Mouse (Mus musculus): ENCODE results near the gene B9d1.

Gene B9d1

DNA sequence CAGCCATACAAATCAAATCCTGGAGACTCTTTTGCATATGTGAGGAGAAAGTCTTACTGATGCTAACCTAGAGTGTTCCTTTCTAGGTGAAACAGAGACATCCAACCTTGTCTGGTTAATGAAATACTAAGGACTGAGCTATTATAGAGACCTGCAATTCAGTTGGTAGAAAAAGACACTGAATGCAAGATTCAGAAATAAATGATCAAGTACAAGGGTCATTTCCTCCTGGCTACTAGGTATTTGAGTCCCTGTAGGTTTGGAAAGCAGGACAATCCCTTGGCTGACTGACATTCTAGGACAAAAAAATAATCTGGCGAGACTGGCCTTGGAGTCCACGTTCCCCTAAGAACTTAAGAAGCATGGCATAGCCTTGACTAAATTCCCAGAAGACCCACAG is 40.6 kb downstream of the B9d1 start:
- DNase-seq: no peak

DNA sequence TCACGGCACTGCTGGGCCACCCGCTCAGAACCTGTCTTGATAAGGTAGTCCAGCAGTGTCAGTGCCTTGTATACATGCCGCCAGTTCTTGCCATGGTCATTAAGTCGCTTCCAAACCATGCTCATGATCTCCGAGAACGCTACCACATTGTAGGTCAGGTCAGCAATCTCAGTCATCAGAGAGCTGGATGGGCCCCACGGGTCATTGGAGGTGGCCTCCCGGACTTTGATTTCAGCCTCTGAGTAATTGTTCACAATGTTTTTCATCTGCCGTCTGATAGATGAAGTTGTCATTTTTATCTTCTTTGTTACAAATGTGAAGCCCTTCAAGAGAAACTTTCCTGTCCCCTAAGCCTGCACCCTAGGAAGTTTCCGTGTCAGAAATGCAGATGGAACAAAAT is 41.5 kb downstream of the B9d1 start:
- DNase-seq: no peak

- DNase-seq: no peak
Measured at GRCm38 (mm10) chr11:61547710-61548109, 42.8 kb downstream of the B9d1 start.

- no peak for DNase-seq
Measured at GRCm38 (mm10) chr11:61550631-61551030, 45.7 kb downstream of the B9d1 start.

GRCm38 (mm10) chr11:61553015-61553754 is 48.2 kb downstream of the B9d1 start:
- no peak for DNase-seq

DNA sequence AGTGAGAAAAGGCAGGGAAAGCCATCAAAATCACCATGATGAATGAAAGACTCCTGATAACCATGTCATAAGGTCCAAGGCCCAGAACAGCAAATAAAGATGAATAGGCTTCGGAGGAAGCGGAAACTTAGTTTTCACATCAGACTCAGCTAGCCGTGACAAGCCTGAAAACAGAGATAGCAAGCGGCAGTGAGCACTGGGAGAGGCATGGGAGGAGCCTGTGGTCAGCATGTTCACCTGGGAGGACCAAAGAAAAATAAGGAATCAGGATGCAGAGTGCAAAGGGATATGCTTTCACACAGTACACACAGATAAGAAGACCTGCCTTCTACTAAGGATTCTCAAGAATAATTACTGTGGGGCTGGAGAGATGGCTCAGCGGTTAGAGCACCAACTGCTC is 54.6 kb downstream of the B9d1 start:
- DNase-seq: no peak

DNA sequence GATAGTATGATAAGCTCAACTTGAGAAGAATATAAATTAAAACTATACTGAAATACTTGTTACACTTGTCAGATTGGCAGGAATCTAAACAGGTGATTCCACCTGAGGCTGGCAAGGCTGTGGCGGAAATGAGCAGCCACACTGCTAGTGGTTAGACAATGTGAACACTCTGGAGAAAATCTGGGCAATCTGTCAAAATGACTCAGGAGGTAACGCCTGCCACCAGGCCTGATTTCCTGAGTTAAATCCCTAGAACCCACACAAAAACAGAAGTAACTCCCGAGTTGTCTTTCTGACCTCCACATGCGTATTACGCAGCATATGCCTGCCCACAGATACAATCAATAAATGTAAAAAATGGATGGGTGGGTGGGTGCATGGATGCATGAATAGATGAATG is 57.5 kb downstream of the B9d1 start:
- DNase-seq: no peak
